Mouse (Mus musculus): ENCODE results near the gene Gm5475. TPM values are rescaled to one million over a fixed set of nuclear protein-coding genes. Genes with fewer than 3 reads are reported as not detected.

Gm5475 gene
- not detected for polyA plus RNA-seq (2014; fragmentation: Illumina TruSeq; extraction: RNeasy Lipid Tissue Mini Kit (QIAGEN cat#74804); ENCODE audit: low read depth, low replicate concordance)

DNA sequence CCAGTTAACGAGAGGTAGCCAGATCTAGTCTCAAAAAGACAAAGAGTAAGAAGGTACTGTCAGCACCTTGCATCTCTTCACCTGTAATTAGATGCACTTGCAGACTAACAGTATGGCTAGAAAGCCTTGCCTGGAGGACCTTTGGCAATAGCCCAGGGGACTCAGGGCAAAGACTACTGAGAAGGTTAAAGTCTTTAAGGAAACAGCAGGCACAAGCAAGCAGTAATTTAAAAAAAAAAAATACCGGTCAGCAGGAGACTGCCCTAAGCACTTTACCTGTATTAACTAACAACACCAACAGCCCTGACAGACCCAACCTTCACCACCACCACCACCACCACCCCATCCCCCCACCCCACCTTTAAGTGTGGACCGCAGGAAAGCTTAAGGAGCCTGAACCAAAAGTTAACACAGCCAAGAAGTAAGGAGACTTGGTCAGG is at the start of gene Gm5475:
Gene Gm5475 (plus strand): TSS at position 390 of the 440 bp plus-strand sequence.

DNA sequence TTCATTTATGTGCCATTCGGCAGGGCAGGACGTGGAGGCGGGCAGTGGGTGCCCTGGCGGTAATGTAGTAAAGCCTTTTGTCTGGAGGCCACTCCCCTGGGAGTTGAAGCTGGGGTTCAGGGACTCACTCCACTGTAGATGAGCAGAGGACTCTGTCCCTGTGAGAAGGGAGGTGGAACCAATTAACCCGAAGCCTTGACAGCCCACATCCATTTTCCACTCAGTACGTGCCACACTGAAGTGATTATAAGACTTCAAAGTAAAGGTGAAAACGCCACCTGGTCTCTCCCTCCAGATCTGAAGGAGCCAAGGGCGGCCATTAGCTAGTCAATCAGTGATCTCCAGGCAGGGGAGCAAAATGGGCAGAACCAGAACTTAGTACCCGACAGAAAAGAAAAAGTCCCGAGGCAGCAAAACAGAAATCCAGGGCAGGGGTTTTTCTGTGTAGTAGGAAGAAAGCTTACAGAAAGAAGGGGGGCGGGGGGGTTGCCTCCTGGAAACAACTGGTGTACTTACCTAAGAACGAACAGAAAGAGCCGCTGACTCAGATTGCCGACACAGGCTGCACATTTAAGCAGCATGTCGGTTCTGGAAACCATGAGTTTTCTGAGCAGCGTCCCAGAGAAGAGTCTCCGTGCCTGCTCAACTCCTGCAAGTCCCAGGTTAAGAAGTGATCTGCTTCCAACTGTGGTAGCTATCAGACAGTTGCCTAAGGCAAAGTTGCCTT is 2.6 kb downstream of the Gm5475 start, which contains the start of gene Slc11a2:
Gene Slc11a2 (minus strand): TSS at position 677 of the 727 bp plus-strand sequence.

DNA sequence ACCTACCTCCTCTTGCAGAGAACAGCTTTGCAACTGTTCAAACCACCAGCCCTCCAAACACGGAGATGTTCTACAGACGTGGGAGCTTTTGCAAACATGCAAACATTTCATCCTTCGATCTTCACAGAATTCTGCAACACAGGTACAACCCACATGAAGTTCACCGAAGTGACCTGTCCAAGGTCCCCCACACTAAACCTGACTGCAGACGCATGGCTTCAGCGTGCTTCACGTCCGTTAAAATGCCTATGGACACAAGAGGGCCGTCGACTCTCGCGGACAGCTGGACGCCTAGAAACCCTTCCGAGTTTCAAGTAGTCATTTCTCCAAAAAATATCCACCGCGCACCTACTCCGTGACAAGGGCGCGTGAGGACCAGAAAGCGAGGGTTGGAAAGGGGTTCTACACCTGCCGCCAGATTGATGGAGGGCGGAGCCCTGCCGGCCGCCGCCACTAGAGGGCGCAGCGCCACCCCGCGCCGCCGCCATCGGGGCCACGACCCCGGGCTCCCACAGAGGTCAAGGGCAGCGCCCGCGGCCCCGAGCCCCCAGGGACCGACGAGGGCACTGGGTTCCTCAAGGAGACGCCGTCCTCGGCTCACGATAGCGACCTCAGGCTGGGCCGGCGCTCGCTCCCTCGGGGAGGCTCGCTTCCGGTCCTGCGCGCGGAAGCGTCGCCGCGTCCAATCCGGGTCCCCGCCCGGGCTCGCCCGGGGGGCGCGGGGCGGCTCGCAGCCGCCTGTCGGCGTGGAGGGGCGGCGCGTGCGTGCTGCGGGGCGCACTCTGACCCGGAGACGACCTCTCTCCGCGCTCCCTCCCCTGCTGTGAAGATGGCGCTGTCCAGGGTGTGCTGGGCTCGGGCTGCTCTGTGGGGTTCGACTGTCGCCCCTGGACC is 46.6 kb downstream of the Gm5475 start, which contains the start of gene Letmd1:
Gene Letmd1 (plus strand): TSS at position 729 of the 894 bp plus-strand sequence.

Other genes with a start within 250 kb of the Gm5475 start
- gene Atf1, start 194.3 kb upstream of the Gm5475 start, polyA plus RNA-seq (2014; fragmentation: Illumina TruSeq; extraction: RNeasy Lipid Tissue Mini Kit (QIAGEN cat#74804); ENCODE audit: low read depth, low replicate concordance) = 42.1 TPM
- not detected for gene Tmprss12, start 141.3 kb upstream of the Gm5475 start, polyA plus RNA-seq (2014; fragmentation: Illumina TruSeq; extraction: RNeasy Lipid Tissue Mini Kit (QIAGEN cat#74804); ENCODE audit: low read depth, low replicate concordance)
- gene Mettl7a1, start 118.0 kb upstream of the Gm5475 start, polyA plus RNA-seq (2014; fragmentation: Illumina TruSeq; extraction: RNeasy Lipid Tissue Mini Kit (QIAGEN cat#74804); ENCODE audit: low read depth, low replicate concordance) = 315 TPM
- not detected for gene Mettl7a3, start 87.2 kb upstream of the Gm5475 start, polyA plus RNA-seq (2014; fragmentation: Illumina TruSeq; extraction: RNeasy Lipid Tissue Mini Kit (QIAGEN cat#74804); ENCODE audit: low read depth, low replicate concordance)
- not detected for gene Methig1, start 69.0 kb upstream of the Gm5475 start, polyA plus RNA-seq (2014; fragmentation: Illumina TruSeq; extraction: RNeasy Lipid Tissue Mini Kit (QIAGEN cat#74804); ENCODE audit: low read depth, low replicate concordance)
- gene Mettl7a2, start 68.9 kb upstream of the Gm5475 start, polyA plus RNA-seq (2014; fragmentation: Illumina TruSeq; extraction: RNeasy Lipid Tissue Mini Kit (QIAGEN cat#74804); ENCODE audit: low read depth, low replicate concordance) = not detected
- not detected for gene Higd1c, start 57.6 kb upstream of the Gm5475 start, polyA plus RNA-seq (2014; fragmentation: Illumina TruSeq; extraction: RNeasy Lipid Tissue Mini Kit (QIAGEN cat#74804); ENCODE audit: low read depth, low replicate concordance)
- gene Slc11a2, start 2.9 kb downstream of the Gm5475 start, polyA plus RNA-seq (2014; fragmentation: Illumina TruSeq; extraction: RNeasy Lipid Tissue Mini Kit (QIAGEN cat#74804); ENCODE audit: low read depth, low replicate concordance) = 9.6 TPM
- 15.5 TPM for gene Letmd1, start 46.9 kb downstream of the Gm5475 start, polyA plus RNA-seq (2014; fragmentation: Illumina TruSeq; extraction: RNeasy Lipid Tissue Mini Kit (QIAGEN cat#74804); ENCODE audit: low read depth, low replicate concordance)
- gene Csrnp2, start 73.3 kb downstream of the Gm5475 start, polyA plus RNA-seq (2014; fragmentation: Illumina TruSeq; extraction: RNeasy Lipid Tissue Mini Kit (QIAGEN cat#74804); ENCODE audit: low read depth, low replicate concordance) = 0.82 TPM
- gene Tfcp2, start 129.9 kb downstream of the Gm5475 start, polyA plus RNA-seq (2014; fragmentation: Illumina TruSeq; extraction: RNeasy Lipid Tissue Mini Kit (QIAGEN cat#74804); ENCODE audit: low read depth, low replicate concordance) = 3.7 TPM
- 1.2 TPM for gene Pou6f1, start 177.8 kb downstream of the Gm5475 start, polyA plus RNA-seq (2014; fragmentation: Illumina TruSeq; extraction: RNeasy Lipid Tissue Mini Kit (QIAGEN cat#74804); ENCODE audit: low read depth, low replicate concordance)
- gene Dazap2, start 193.2 kb downstream of the Gm5475 start, polyA plus RNA-seq (2014; fragmentation: Illumina TruSeq; extraction: RNeasy Lipid Tissue Mini Kit (QIAGEN cat#74804); ENCODE audit: low read depth, low replicate concordance) = 136 TPM
- 6.9 TPM for gene Smagp, start 214.8 kb downstream of the Gm5475 start, polyA plus RNA-seq (2014; fragmentation: Illumina TruSeq; extraction: RNeasy Lipid Tissue Mini Kit (QIAGEN cat#74804); ENCODE audit: low read depth, low replicate concordance)
- gene Bin2, start 247.4 kb downstream of the Gm5475 start, polyA plus RNA-seq (2014; fragmentation: Illumina TruSeq; extraction: RNeasy Lipid Tissue Mini Kit (QIAGEN cat#74804); ENCODE audit: low read depth, low replicate concordance) = 1.9 TPM

Measured in liver, adult 10 weeks (tissue).